Mouse (Mus musculus): ENCODE data around the gene Mtor. TPM values are rescaled to one million over a fixed set of nuclear protein-coding genes. Genes with fewer than 3 reads are reported as not detected.

Gene Mtor
- total RNA-seq, 2 experiments from 2014 or later, result 87.2 to 89.3 TPM

GRCm38 (mm10) chr4:148472436-148473174 lies 24.2 kb downstream of the Mtor start:
- intact Hi-C loops (cut with DNase I), result no loop called here
- DNase-seq (ENCODE audit: low spot score in 2 of 2), result no peak

- no peak for DNase-seq (ENCODE audit: low spot score in 2 of 2)
- intact Hi-C loops (cut with DNase I), result no loop called here
Measured at GRCm38 (mm10) chr4:148473496-148473895, 25.1 kb downstream of the Mtor start.

- DNase-seq (ENCODE audit: low spot score in 2 of 2), result no peak
- intact Hi-C loops (cut with DNase I), result no loop called here
Measured at GRCm38 (mm10) chr4:148480245-148480644, 31.8 kb downstream of the Mtor start.

GRCm38 (mm10) chr4:148481557-148482168 lies 33.3 kb downstream of the Mtor start:
- no peak for DNase-seq (ENCODE audit: low spot score in 2 of 2)
- intact Hi-C loops (cut with DNase I), result no loop called here

- intact Hi-C loops (cut with DNase I), result no loop called here
Measured at GRCm38 (mm10) chr4:148484511-148484910, 36.1 kb downstream of the Mtor start.

GRCm38 (mm10) chr4:148487841-148488240 lies 39.4 kb downstream of the Mtor start:
- DNase-seq (ENCODE audit: low spot score in 2 of 2), result no peak
- intact Hi-C loops (cut with DNase I), result no loop called here

More at GRCm38 (mm10) chr4:148484511-148484910, 36.1 kb downstream of the Mtor start:
- DNase-seq (ENCODE audit: low spot score in 2 of 2), result no peak

- no peak for DNase-seq (ENCODE audit: low spot score in 2 of 2)
- intact Hi-C loops (cut with DNase I), result no loop called here
Measured at GRCm38 (mm10) chr4:148490502-148490901, 42.1 kb downstream of the Mtor start.

- intact Hi-C loops (cut with DNase I), result no loop called here
- peak in 1 of 2 experiments; percentile 44 for DNase-seq (ENCODE audit: low spot score in 2 of 2)
Measured at GRCm38 (mm10) chr4:148491448-148491847, 43.0 kb downstream of the Mtor start.

- no peak for DNase-seq (ENCODE audit: low spot score in 2 of 2)
- intact Hi-C loops (cut with DNase I), result no loop called here
Measured at GRCm38 (mm10) chr4:148495160-148495559, 46.7 kb downstream of the Mtor start.

GRCm38 (mm10) chr4:148495874-148496689 lies 47.7 kb downstream of the Mtor start:
- peak; percentile 67 to 73 for DNase-seq (ENCODE audit: low spot score in 2 of 2)
- intact Hi-C loops (cut with DNase I), result no loop called here

GRCm38 (mm10) chr4:148500410-148500867 lies 52.0 kb downstream of the Mtor start, which contains the start of gene Angptl7:
Gene Angptl7, minus strand, starts transcription at chr4:148500460.
- intact Hi-C loops (cut with DNase I), result no loop called here
- no peak for DNase-seq (ENCODE audit: low spot score in 2 of 2)

GRCm38 (mm10) chr4:148504497-148504959 lies 56.1 kb downstream of the Mtor start:
- peak in 1 of 2 experiments; percentile 50 for DNase-seq (ENCODE audit: low spot score in 2 of 2)
- intact Hi-C loops (cut with DNase I), result no loop called here

- intact Hi-C loops (cut with DNase I), result no loop called here
- DNase-seq (ENCODE audit: low spot score in 2 of 2), result no peak
Measured at GRCm38 (mm10) chr4:148507585-148507984, 59.2 kb downstream of the Mtor start.

- peak; percentile 50 to 58 for DNase-seq (ENCODE audit: low spot score in 2 of 2)
- intact Hi-C loops (cut with DNase I), result no loop called here
Measured at GRCm38 (mm10) chr4:148508084-148508849, 59.9 kb downstream of the Mtor start.

GRCm38 (mm10) chr4:148509450-148510084 lies 61.2 kb downstream of the Mtor start:
- DNase-seq (ENCODE audit: low spot score in 2 of 2), result no peak
- intact Hi-C loops (cut with DNase I), result no loop called here

- DNase-seq (ENCODE audit: low spot score in 2 of 2), result no peak
- intact Hi-C loops (cut with DNase I), result no loop called here
Measured at GRCm38 (mm10) chr4:148510691-148511090, 62.3 kb downstream of the Mtor start.

GRCm38 (mm10) chr4:148511334-148511733 lies 62.9 kb downstream of the Mtor start:
- no peak for DNase-seq (ENCODE audit: low spot score in 2 of 2)
- intact Hi-C loops (cut with DNase I), result no loop called here

GRCm38 (mm10) chr4:148513021-148513559 lies 64.7 kb downstream of the Mtor start:
- intact Hi-C loops (cut with DNase I), result no loop called here
- DNase-seq (ENCODE audit: low spot score in 2 of 2), result no peak

All from left cerebral cortex, postnatal 14 days (tissue).